Mouse (Mus musculus): ENCODE measurements around the gene Npm1.

DNA sequence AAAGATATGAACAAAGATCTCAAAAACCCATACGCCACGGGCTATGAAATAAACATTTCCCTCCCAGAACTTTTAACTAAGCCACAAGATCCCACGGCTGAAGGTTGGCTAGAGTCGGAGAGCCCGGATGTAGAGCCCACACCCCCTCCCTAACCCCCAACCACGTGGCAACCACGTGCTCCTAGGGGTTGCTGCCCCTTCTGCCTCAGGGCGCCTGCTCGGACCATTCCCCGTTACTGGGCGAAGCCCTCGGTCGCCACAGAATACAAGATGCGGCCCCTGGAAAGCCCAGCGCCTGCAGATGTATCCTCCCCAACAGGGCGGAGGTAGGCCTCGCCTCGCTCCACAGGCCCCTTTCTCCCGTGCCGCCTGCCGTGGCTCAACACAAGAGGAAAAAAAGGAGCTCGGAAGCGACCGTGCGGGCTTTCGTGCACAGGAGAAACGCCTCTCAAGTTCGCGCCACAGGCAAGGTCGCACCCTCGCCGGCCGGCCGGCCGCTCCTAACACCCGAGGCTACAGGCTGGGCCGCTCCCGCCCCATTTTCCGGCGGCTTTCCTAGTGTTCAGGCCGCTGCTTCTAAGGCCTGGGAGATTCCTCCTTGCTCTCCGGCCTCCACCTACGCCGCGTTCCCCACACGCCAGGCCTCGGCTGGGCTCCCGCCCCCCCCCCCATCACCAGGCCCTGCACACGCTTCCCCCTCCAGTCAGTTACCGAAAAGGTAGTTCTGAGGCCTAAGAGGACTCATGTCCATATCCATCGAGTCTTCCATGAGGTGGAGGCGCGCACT lies 602 bp downstream of the Npm1 start:
- TF ChIP-seq POLR2A (IDR thresholded peaks at IDR 0.05; ENCODE audit: borderline replicate concordance, extremely low read depth, low read depth, low read length) (0 out of 2 replicates have a peak, but pooled peaks have one; percentile 12), CTCF (IDR thresholded peaks at IDR 0.05; ENCODE audit: insufficient read depth, low read length) (no peak)
